In genomic region chr6:94040093-94040492, GRCm38 (mm10) we compare ENCODE assay signal across 9 mouse cellular contexts.
DNase-seq lines count a peak whose midpoint lies in the region; ATAC-seq and TF ChIP-seq lines count a peak whose summit lies in the region.
"Had no signal": no experiment of that assay in that cellular context is flagged by ENCODE, and none has a peak within 500 bp of the region (broad histone marks: within the 10 kb centered on the region; RNA-seq: fewer than 3 reads in every experiment).

No protein-coding gene starts in this region.

- H3K27me3 ChIP-seq in cerebellum, adult 2 months (ENCODE audit: control insufficient read depth, insufficient read depth, low read length): no peaks in the 10 kb centered on the region
- no peaks in the 10 kb centered on the region for H3K27me3 ChIP-seq in neural tube, embryonic 11.5 days (ENCODE audit: control insufficient read depth, insufficient read depth, low read length)
- H3K27me3 ChIP-seq: embryonic facial prominence, embryonic 12.5 days had no signal

- H3K4me3 ChIP-seq in cerebellum, adult 2 months (replicated peaks; ENCODE audit: insufficient read depth, low read depth, low read length): no peak overlapping the region
- no peak overlapping the region for H3K4me3 ChIP-seq in neural tube, embryonic 11.5 days (ENCODE audit: low read depth, low read length)
- H3K4me3 ChIP-seq: embryonic facial prominence, embryonic 12.5 days had no signal

- TF ChIP-seq CTCF in cerebellum, adult 2 months (IDR thresholded peaks at IDR 0.05; ENCODE audit: borderline replicate concordance, insufficient read depth, low read depth, low read length): 0 out of 2 replicates have a peak, but pooled peaks have one; percentile 18

- 78% methylated on average over 2 of the region's 2 CpGs for WGBS in cerebellum, adult 2 months
- WGBS in neural tube, embryonic 11.5 days: 66% methylated on average over 2 of the region's 2 CpGs

- no peaks in the 10 kb centered on the region for H3K4me1 ChIP-seq in cerebellum, adult 2 months (ENCODE audit: control insufficient read depth, insufficient read depth, low read length)
- H3K4me1 ChIP-seq in neural tube, embryonic 11.5 days (ENCODE audit: control insufficient read depth, insufficient read depth, low read length): no peaks in the 10 kb centered on the region

- H3K27ac ChIP-seq in cerebellum, adult 2 months (ENCODE audit: insufficient read depth, low read length): no peak overlapping the region
- H3K27ac ChIP-seq in neural tube, embryonic 11.5 days (ENCODE audit: low read depth, low read length): no peak overlapping the region
- H3K27ac ChIP-seq: embryonic facial prominence, embryonic 12.5 days had no signal

- H3K9me3 ChIP-seq in neural tube, embryonic 11.5 days (ENCODE audit: control insufficient read depth, low read length): no peaks in the 10 kb centered on the region
- H3K9me3 ChIP-seq: embryonic facial prominence, embryonic 12.5 days had no signal

- ATAC-seq in neural tube, embryonic 11.5 days (ENCODE audit: insufficient read depth, low FRiP score, low TSS enrichment): no peak

- no peak for TF ChIP-seq POLR2A in cerebellum, adult 2 months (IDR thresholded peaks at IDR 0.05; ENCODE audit: borderline replicate concordance, insufficient read depth, low read length)

- no peak for DNase-seq in cerebellum, adult 2 months
- no peak for DNase-seq in cerebellum, adult 11 months
- peak; percentile 37 for DNase-seq in kidney, postnatal 4 days
- no peak for DNase-seq in kidney, adult 11 months
- DNase-seq in thymus, postnatal 4 days: peak; percentile 25
- no peak for DNase-seq in thymus, postnatal 36 days
- peak; percentile 32 for DNase-seq in neural tube, embryonic 11.5 days (ENCODE audit: low spot score)
- no peak for DNase-seq in natural killer cell, adult 2 months (ENCODE audit: low spot score in 2 of 2)

- H3K36me3 ChIP-seq in neural tube, embryonic 11.5 days (ENCODE audit: control insufficient read depth, insufficient read depth, low read length): no peaks in the 10 kb centered on the region
- H3K36me3 ChIP-seq: embryonic facial prominence, embryonic 12.5 days had no signal

- H3K4me2 ChIP-seq in neural tube, embryonic 11.5 days (ENCODE audit: low read depth): no peak overlapping the region
- H3K4me2 ChIP-seq: embryonic facial prominence, embryonic 12.5 days had no signal

- H3K9ac ChIP-seq in neural tube, embryonic 11.5 days (ENCODE audit: low read length): no peak overlapping the region
- H3K9ac ChIP-seq: embryonic facial prominence, embryonic 12.5 days had no signal

Comparison
In these comparisons a context has a peak if more than half of its experiments do, and no peak if none do; other contexts are left out.
1. DNase-seq: peak in kidney, postnatal 4 days (2 of 2), thymus, postnatal 4 days (single experiment) and neural tube, embryonic 11.5 days (single experiment); none in cerebellum, adult 2 months (0 of 2), cerebellum, adult 11 months (single experiment), kidney, adult 11 months (single experiment), thymus, postnatal 36 days (0 of 2) and natural killer cell, adult 2 months (0 of 2).